Mouse (Mus musculus): ENCODE measurements around the gene Pamr1.

DNA sequence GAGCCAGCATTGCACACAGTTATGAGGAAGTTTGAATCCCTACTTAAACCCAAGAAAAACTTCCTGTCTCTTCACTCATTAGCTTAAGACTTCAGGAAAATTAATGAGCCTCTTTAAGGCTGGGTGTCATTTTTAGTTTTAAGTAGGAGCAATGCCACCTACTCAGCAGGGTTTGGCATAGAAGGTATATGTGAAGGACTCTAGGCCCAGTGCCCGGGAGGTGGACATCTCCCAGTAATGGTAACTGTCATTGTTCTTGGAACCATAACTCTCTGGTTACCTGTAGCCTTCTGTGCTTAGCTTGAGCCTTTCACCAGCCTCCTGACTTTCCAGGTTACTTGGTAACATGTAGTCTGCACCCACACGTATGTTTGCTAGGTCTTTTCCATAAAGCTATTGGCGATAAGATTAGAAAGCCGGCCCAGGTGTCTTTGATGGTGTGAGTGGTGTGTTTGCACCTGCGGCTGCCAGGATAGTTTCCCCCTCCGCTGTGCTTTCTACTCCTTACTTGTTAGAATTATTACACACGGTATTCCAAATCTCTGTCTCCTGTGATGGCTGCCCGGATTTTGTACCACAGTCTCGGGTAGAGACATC is 127.0 kb downstream of the Pamr1 start:
- TF ChIP-seq CTCF (IDR thresholded peaks at IDR 0.05), result no peak
- no peak for TF ChIP-seq EP300 (IDR thresholded peaks at IDR 0.05)
